Mouse (Mus musculus): Measurements from ENCODE around the gene H2-Q10. TPM values are rescaled to one million over a fixed set of nuclear protein-coding genes. Genes with fewer than 3 reads are reported as not detected.
"Not testable (repeated sequence)": the region's sequence is repeated elsewhere in the genome, so short reads cannot be mapped to it uniquely, and the experiment has no call there.

The H2-Q10 gene
- polyA plus RNA-seq (2014; fragmentation: Nextera tagmentation; extraction: Ambion mirVana), result 72.3 and 73.7 TPM in 2 replicates

- Histone ChIP-seq H3K4me3 (ENCODE audit: low read depth, low read length) (peak within 1 kb of the TSS; percentile 47), H3K9me3 (ENCODE audit: control insufficient read depth, low read length) (no peaks in the 10 kb centered on the region), H3K36me3 (ENCODE audit: control insufficient read depth, insufficient read depth, low read length) (no peaks in the 10 kb centered on the region), H3K9ac (ENCODE audit: low read depth, low read length) (peak within 1 kb of the TSS; percentile 53), H3K4me1 (replicated peaks; ENCODE audit: control insufficient read depth, insufficient read depth, low read length) (no peaks in the 10 kb centered on the region; the same call in 1 of the 2 replicates), H3K27ac (ENCODE audit: low read depth, low read length) (peak within 1 kb of the TSS; percentile 70; the same call in 1 of the 2 replicates), H3K27me3 (replicated peaks; ENCODE audit: control insufficient read depth, insufficient read depth, low read length) (peaks cover 29% of the 10 kb centered on the region), H3K4me2 (peak within 1 kb of the TSS; percentile 59)
- WGBS, result 3% methylated on average over 71 of the region's 80 CpGs
- ATAC-seq (replicated peaks; ENCODE audit: low FRiP score) (peak; percentile 47; the same call in 1 of the 2 replicates), DNase-seq (ENCODE audit: low spot score) (peak; percentile 47)
Measured at GRCm38 (mm10) chr17:35469842-35470751, at the start of gene H2-Q10. TSS of gene H2-Q10 (plus strand) at chr17:35470089.

- H3K9me3 ChIP-seq (ENCODE audit: control insufficient read depth, low read length); H3K27ac ChIP-seq (ENCODE audit: low read depth, low read length); H3K4me1 ChIP-seq (replicated peaks; ENCODE audit: control insufficient read depth, insufficient read depth, low read length); ATAC-seq (replicated peaks; ENCODE audit: low FRiP score); H3K4me3 ChIP-seq (ENCODE audit: low read depth, low read length); DNase-seq (ENCODE audit: low spot score); H3K9ac ChIP-seq (ENCODE audit: low read depth, low read length); H3K36me3 ChIP-seq (ENCODE audit: control insufficient read depth, insufficient read depth, low read length); H3K4me2 ChIP-seq: not testable (repeated sequence)
- H3K27me3 ChIP-seq (replicated peaks; ENCODE audit: control insufficient read depth, insufficient read depth, low read length), result peaks cover 16% of the 10 kb centered on the region
- WGBS, result 13% methylated on average over 11 of the region's 11 CpGs
Measured at GRCm38 (mm10) chr17:35420206-35420810, 49.6 kb upstream of the H2-Q10 start.

DNA sequence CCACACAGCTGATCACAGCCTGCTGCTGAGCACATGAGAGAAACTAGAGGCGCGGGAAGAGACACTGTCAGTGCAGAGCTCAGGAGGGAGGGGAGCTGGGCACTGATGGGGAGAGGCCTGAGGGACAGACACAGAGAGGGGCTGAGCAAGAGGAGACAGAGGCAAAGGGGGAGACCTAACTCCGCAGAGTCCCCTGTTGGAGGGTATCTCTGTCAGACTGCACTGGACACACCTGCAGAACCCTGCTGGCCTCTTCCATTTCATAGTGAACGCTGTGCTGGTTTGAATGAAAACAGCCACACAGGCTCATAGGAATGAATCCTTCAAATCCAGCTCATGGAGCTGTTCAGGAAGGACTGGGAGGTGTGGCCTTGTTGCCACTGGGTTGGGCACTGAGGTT is 48.6 kb upstream of the H2-Q10 start:
- 85% methylated on average over 4 of the region's 4 CpGs for WGBS
- H3K4me3 ChIP-seq (ENCODE audit: low read depth, low read length); DNase-seq (ENCODE audit: low spot score); H3K36me3 ChIP-seq (ENCODE audit: control insufficient read depth, insufficient read depth, low read length); H3K27ac ChIP-seq (ENCODE audit: low read depth, low read length); H3K4me1 ChIP-seq (replicated peaks; ENCODE audit: control insufficient read depth, insufficient read depth, low read length); ATAC-seq (replicated peaks; ENCODE audit: low FRiP score); H3K9ac ChIP-seq (ENCODE audit: low read depth, low read length); H3K9me3 ChIP-seq (ENCODE audit: control insufficient read depth, low read length); H3K4me2 ChIP-seq: not testable (repeated sequence)
- H3K27me3 ChIP-seq (replicated peaks; ENCODE audit: control insufficient read depth, insufficient read depth, low read length), result peaks cover 26% of the 10 kb centered on the region

GRCm38 (mm10) chr17:35422360-35422759 is 47.5 kb upstream of the H2-Q10 start:
- H3K27me3 ChIP-seq (replicated peaks; ENCODE audit: control insufficient read depth, insufficient read depth, low read length), result peaks cover 27% of the 10 kb centered on the region
- not testable (repeated sequence) for ATAC-seq (replicated peaks; ENCODE audit: low FRiP score); H3K4me1 ChIP-seq (replicated peaks; ENCODE audit: control insufficient read depth, insufficient read depth, low read length); H3K4me3 ChIP-seq (ENCODE audit: low read depth, low read length); H3K9ac ChIP-seq (ENCODE audit: low read depth, low read length); DNase-seq (ENCODE audit: low spot score); H3K4me2 ChIP-seq; H3K36me3 ChIP-seq (ENCODE audit: control insufficient read depth, insufficient read depth, low read length); H3K27ac ChIP-seq (ENCODE audit: low read depth, low read length); H3K9me3 ChIP-seq (ENCODE audit: control insufficient read depth, low read length)
- 84% methylated on average over 5 of the region's 5 CpGs for WGBS

GRCm38 (mm10) chr17:35423131-35423810 is 46.6 kb upstream of the H2-Q10 start:
- H3K27me3 ChIP-seq (replicated peaks; ENCODE audit: control insufficient read depth, insufficient read depth, low read length), result peaks cover 27% of the 10 kb centered on the region
- H3K27ac ChIP-seq (ENCODE audit: low read depth, low read length); H3K4me1 ChIP-seq (replicated peaks; ENCODE audit: control insufficient read depth, insufficient read depth, low read length); H3K36me3 ChIP-seq (ENCODE audit: control insufficient read depth, insufficient read depth, low read length); ATAC-seq (replicated peaks; ENCODE audit: low FRiP score); H3K4me2 ChIP-seq; H3K9me3 ChIP-seq (ENCODE audit: control insufficient read depth, low read length); H3K9ac ChIP-seq (ENCODE audit: low read depth, low read length); H3K4me3 ChIP-seq (ENCODE audit: low read depth, low read length); DNase-seq (ENCODE audit: low spot score): not testable (repeated sequence)
- 52% methylated on average over 3 of the region's 3 CpGs for WGBS

GRCm38 (mm10) chr17:35424106-35424505 is 45.8 kb upstream of the H2-Q10 start:
- H3K9ac ChIP-seq (ENCODE audit: low read depth, low read length); H3K4me1 ChIP-seq (replicated peaks; ENCODE audit: control insufficient read depth, insufficient read depth, low read length); H3K36me3 ChIP-seq (ENCODE audit: control insufficient read depth, insufficient read depth, low read length); DNase-seq (ENCODE audit: low spot score); H3K4me3 ChIP-seq (ENCODE audit: low read depth, low read length); H3K9me3 ChIP-seq (ENCODE audit: control insufficient read depth, low read length); H3K4me2 ChIP-seq; ATAC-seq (replicated peaks; ENCODE audit: low FRiP score); H3K27ac ChIP-seq (ENCODE audit: low read depth, low read length): not testable (repeated sequence)
- H3K27me3 ChIP-seq (replicated peaks; ENCODE audit: control insufficient read depth, insufficient read depth, low read length), result peaks cover 21% of the 10 kb centered on the region
- 73% methylated on average over 3 of the region's 3 CpGs for WGBS

DNA sequence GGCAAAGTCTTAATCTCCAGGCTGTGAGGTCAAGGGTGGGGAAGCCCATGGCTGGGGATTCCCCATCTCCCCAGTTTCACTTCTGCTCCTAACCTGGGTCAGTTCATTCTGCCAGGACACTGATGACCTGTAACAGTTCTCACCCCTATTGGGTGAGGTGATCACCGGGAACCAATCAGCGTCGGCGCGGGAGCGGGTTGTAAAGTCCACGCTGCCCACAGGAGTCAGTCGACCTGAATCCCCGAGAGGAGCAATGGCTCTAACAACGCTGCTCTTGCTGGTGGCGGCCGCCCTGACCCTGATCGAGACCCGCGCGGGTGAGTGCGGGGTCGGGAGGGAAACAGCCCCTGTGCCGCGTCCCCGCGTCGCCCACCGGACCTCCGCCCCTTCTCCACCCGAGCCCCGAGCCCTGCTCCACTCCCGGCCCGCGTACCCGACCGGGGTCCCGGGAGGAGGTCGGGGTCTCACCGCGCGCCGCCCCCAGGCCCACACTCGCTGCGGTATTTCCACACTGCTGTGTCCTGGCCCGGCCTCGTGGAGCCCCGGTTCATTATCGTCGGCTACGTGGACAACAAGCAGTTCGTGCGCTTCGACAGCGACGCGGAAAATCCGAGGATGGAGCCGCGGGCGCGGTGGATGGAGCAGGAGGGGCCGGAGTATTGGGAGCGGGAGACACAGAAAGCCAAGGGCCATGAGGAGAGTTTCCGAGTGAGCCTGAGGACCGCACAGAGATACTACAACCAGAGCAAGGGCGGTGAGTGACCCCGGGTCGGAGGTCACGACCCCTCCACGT is 45.1 kb upstream of the H2-Q10 start, which contains the start of gene H2-Q6:
Gene H2-Q6, plus strand, starts transcription at position 227 of the 793 bp plus-strand sequence.
- Histone ChIP-seq H3K4me2 (peak within 1 kb of the TSS; percentile 59), H3K27me3 (replicated peaks; ENCODE audit: control insufficient read depth, insufficient read depth, low read length) (peaks cover 21% of the 10 kb centered on the region), H3K9ac (ENCODE audit: low read depth, low read length) (0 out of 2 replicates have a peak within 1 kb of the TSS, but pooled peaks have one; percentile 25), H3K4me3 (ENCODE audit: low read depth, low read length) (peak within 1 kb of the TSS; percentile 41)
- not testable (repeated sequence) for H3K36me3 ChIP-seq (ENCODE audit: control insufficient read depth, insufficient read depth, low read length); H3K9me3 ChIP-seq (ENCODE audit: control insufficient read depth, low read length); H3K4me1 ChIP-seq (replicated peaks; ENCODE audit: control insufficient read depth, insufficient read depth, low read length); H3K27ac ChIP-seq (ENCODE audit: low read depth, low read length)
- ATAC-seq (replicated peaks; ENCODE audit: low FRiP score) (peak; percentile 70), DNase-seq (ENCODE audit: low spot score) (peak; percentile 50)
- 5% methylated on average over 52 of the region's 66 CpGs for WGBS

GRCm38 (mm10) chr17:35425474-35425873 is 44.4 kb upstream of the H2-Q10 start:
- H3K4me3 ChIP-seq (ENCODE audit: low read depth, low read length), result peak overlapping the region; percentile 30; the same call in 1 of the 2 replicates
- peak; percentile 42 for DNase-seq (ENCODE audit: low spot score)
- H3K27me3 ChIP-seq (replicated peaks; ENCODE audit: control insufficient read depth, insufficient read depth, low read length), result peaks cover 21% of the 10 kb centered on the region

More at GRCm38 (mm10) chr17:35425474-35425873, 44.4 kb upstream of the H2-Q10 start:
- H3K4me2 ChIP-seq, result peak overlapping the region; percentile 59
- H3K9ac ChIP-seq (ENCODE audit: low read depth, low read length); H3K27ac ChIP-seq (ENCODE audit: low read depth, low read length); H3K36me3 ChIP-seq (ENCODE audit: control insufficient read depth, insufficient read depth, low read length); H3K9me3 ChIP-seq (ENCODE audit: control insufficient read depth, low read length); H3K4me1 ChIP-seq (replicated peaks; ENCODE audit: control insufficient read depth, insufficient read depth, low read length): not testable (repeated sequence)
- 11% methylated on average over 28 of the region's 28 CpGs for WGBS
- peak; percentile 53; the same call in 1 of the 2 replicates for ATAC-seq (replicated peaks; ENCODE audit: low FRiP score)
